Mouse (Mus musculus): ENCODE measurements around the gene Sctr.

DNA sequence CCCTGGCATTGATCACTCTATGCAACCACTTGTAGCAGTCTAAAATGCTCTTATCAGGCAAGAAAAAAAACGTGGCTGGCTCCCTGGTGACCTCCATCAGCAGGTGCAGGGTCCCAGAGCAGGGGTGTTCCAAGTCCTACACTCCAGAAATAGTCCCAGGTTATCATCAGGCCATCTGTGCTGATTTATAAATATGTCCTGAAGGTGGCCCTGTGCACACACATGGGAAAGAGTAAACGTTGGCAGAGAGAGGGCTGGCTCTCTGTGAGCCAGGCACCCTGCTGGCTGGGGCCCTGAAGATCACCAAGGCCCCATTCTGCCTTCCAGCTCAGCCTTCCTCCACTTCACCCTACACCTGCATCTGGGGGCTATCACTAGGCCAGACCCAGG is 18.4 kb downstream of the Sctr start:
- no peak for TF ChIP-seq POLR2A (IDR thresholded peaks at IDR 0.05; ENCODE audit: low read depth, low read length)
- TF ChIP-seq CTCF (IDR thresholded peaks at IDR 0.05; ENCODE audit: borderline replicate concordance, insufficient read depth, low read length) = no peak
